Mouse (Mus musculus) limb, embryonic 11.5 days (tissue): ENCODE measurements around the gene Fat4. TPM values are rescaled to one million over a fixed set of nuclear protein-coding genes. Genes with fewer than 3 reads are reported as not detected.

ENCODE experiments used
- ATAC-seq: fragments of 200-750 bp; cut with Nextera tagmentation; 2 replicates; pipeline ENCODE4 v1.8.0; 2017; ENCODE audit warnings: low read depth; ENCODE audit not compliant: insufficient number of reproducible peaks, low FRiP score, low TSS enrichment
- DNase-seq: peaks from one replicate; pipeline ENCODE4 v3.0.0-alpha.2; 2015; ENCODE audit warnings: low spot score
- H3K27ac ChIP-seq: fragments of 300-500 bp; sonication (generic); replicated peaks from 2 replicates; pipeline ENCODE4 v1.5.1; 2014; ENCODE audit warnings: low read depth, mild to moderate bottlenecking, low read length
- H3K27me3 ChIP-seq: fragments of 300-500 bp; sonication (generic); 2 replicates; pipeline ENCODE4 v1.6.1; 2014; ENCODE audit warnings: mild to moderate bottlenecking, low read length, mixed read lengths; ENCODE audit not compliant: control insufficient read depth, insufficient read depth
- H3K36me3 ChIP-seq: fragments of 300-500 bp; sonication (generic); 2 replicates; pipeline ENCODE4 v1.6.1; 2014; ENCODE audit warnings: mild to moderate bottlenecking, low read length, moderate library complexity, mixed read lengths; ENCODE audit not compliant: control insufficient read depth, insufficient read depth
- H3K4me1 ChIP-seq: fragments of 300-500 bp; sonication (generic); 2 replicates; pipeline ENCODE4 v1.6.1; 2014; ENCODE audit warnings: low read length, mixed read lengths; ENCODE audit not compliant: control insufficient read depth, insufficient read depth
- H3K4me2 ChIP-seq: fragments of 300-500 bp; sonication (generic); 2 replicates; pipeline ENCODE4 v1.6.1; 2014; ENCODE audit warnings: low read depth, mild to moderate bottlenecking, moderate library complexity; ENCODE audit not compliant: severe bottlenecking
- H3K4me3 ChIP-seq: fragments of 300-500 bp; sonication (generic); 2 replicates; pipeline ENCODE4 v1.5.1; 2014; ENCODE audit warnings: low read depth, low read length
- H3K9ac ChIP-seq: fragments of 300-500 bp; sonication (generic); 2 replicates; pipeline ENCODE4 v1.6.1; 2014; ENCODE audit warnings: mild to moderate bottlenecking, low read length
- H3K9me3 ChIP-seq: fragments of 300-500 bp; sonication (generic); 2 replicates; pipeline ENCODE4 v1.6.1; 2016; ENCODE audit warnings: low read length; ENCODE audit not compliant: control insufficient read depth
- WGBS: fragments of 180-500 bp; shearing (Covaris S2); extraction: QIAGEN DNeasy Blood & Tissue Kit; methylation state at CpG from one replicate; pipeline ENCODE4 v1.1.7; 2014; 5-methylcytosine and 5-hydroxymethylcytosine counted together
- polyA plus RNA-seq: library from polyadenylated mRNA; unstranded; fragments of >200 nt; fragmentation: Nextera tagmentation; extraction: Ambion mirVana; gene quantifications from 2 replicates; pipeline ENCODE4 v1.2.1, GENCODE M21; 2014

Gene Fat4
- polyA plus RNA-seq, 1 experiment from 2014 or later = 10.7 TPM

DNA sequence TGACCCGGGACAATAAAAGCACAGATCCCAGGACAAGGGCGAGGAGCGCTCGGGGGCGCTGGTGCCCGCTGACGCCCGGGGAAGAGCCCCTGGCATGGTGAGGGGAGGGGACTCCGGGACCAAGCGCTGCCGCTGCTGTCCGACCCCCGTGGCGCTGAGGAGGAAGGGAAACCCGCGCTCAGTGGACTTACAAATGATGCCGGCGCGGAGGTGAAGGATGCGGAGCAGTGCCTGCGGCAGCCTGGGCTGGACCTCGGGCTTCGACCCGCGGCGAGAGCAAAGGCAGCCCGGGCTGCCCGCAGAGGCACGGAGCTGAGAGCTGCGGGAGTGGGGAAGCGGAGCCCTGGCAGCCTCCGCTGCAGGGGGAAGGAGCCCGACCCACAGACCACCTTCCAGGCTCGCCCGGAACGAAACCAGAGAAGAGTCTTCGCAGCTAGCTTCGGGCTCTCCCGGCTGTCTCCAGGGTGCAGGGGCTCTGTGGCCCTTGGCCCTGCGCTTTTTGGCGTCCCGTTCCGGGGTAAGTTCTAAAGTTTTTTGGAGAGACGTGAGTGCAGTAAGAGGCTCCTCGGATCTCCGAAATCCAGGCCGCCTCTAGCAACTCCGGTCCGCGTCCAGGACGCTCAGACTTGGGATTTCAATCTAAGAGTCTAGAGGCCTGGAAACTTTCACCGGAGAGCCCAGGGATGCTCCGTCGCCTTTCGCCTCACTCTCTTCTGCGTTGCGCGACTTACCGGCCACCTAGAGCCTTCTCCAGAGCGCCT, 499 bp upstream of the Fat4 start:
- under 1% methylated on average over 59 of the region's 60 CpGs for WGBS
- peak overlapping the region; percentile 95 for H3K4me2 ChIP-seq
- H3K27ac ChIP-seq = peak overlapping the region; percentile 94
- peaks cover 14% of the 10 kb centered on the region; the same call in 1 of the 2 replicates for H3K36me3 ChIP-seq
- H3K27me3 ChIP-seq = no peaks in the 10 kb centered on the region
- DNase-seq (peak; percentile 73), ATAC-seq (peak; percentile 27; the same call in 1 of the 2 replicates)
- H3K9me3 ChIP-seq = no peaks in the 10 kb centered on the region
- peak overlapping the region; percentile 86 for H3K4me3 ChIP-seq
- H3K9ac ChIP-seq = peak overlapping the region; percentile 90
- peaks cover 9% of the 10 kb centered on the region; the same call in 1 of the 2 replicates for H3K4me1 ChIP-seq

DNA sequence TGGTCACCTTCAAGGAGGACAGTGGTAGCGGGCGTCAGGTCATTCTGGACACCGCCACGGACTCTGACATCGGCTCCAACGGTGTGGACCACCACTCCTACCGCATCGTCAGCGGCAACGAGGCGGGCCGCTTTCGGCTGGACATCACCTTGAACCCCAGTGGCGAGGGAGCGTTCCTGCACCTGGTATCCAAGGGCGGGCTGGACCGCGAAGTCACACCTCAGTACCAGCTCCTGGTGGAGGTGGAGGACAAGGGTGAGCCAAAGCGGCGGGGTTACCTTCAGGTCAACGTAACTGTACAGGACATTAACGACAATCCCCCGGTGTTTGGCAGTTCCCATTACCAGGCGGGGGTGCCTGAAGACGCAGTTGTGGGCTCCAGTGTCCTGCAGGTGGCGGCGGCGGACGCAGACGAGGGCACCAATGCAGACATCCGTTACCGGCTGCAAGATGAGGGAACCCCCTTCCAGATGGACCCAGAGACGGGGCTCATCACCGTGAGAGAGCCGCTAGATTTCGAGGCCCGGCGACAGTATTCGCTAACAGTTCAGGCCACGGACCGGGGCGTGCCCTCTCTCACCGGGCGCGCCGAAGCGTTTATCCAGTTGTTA, 746 bp downstream of the Fat4 start:
- WGBS = 1% methylated on average over 47 of the region's 47 CpGs
- H3K9me3 ChIP-seq = no peaks in the 10 kb centered on the region
- no peaks in the 10 kb centered on the region for H3K27me3 ChIP-seq
- peaks cover 9% of the 10 kb centered on the region; the same call in 1 of the 2 replicates for H3K4me1 ChIP-seq
- no peak overlapping the region for H3K27ac ChIP-seq
- peak overlapping the region; percentile 95 for H3K4me2 ChIP-seq
- DNase-seq = peak; percentile 76
- ATAC-seq = no peak
- H3K9ac ChIP-seq = peak overlapping the region; percentile 90
- peaks cover 14% of the 10 kb centered on the region; the same call in 1 of the 2 replicates for H3K36me3 ChIP-seq
- H3K4me3 ChIP-seq = peak overlapping the region; percentile 86

DNA sequence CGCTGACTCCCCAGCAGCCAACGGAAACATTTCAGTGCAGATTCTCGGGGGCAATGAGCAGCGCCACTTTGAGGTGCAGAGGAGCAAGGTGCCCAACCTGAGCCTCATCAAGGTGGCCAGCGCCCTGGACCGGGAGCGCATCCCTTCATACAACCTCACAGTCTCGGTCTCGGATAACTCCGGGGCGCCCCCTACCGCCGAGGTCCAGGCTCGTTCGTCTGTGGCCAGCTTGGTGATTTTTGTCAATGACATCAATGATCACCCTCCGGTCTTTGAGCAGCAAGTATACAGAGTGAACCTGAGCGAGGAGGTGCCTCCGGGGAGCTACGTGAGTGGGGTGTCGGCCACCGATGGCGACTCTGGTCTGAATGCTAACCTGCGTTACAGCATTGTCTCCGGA, 1.4 kb downstream of the Fat4 start:
- Histone ChIP-seq H3K4me3 (peak overlapping the region; percentile 86), H3K9me3 (no peaks in the 10 kb centered on the region), H3K27me3 (no peaks in the 10 kb centered on the region), H3K36me3 (peaks cover 14% of the 10 kb centered on the region; the same call in 1 of the 2 replicates), H3K4me2 (peak overlapping the region; percentile 95), H3K9ac (peak overlapping the region; percentile 27), H3K27ac (no peak overlapping the region), H3K4me1 (peaks cover 9% of the 10 kb centered on the region; the same call in 1 of the 2 replicates)
- WGBS = 17% methylated on average over 24 of the region's 24 CpGs
- DNase-seq (peak; percentile 82), ATAC-seq (no peak)

DNA sequence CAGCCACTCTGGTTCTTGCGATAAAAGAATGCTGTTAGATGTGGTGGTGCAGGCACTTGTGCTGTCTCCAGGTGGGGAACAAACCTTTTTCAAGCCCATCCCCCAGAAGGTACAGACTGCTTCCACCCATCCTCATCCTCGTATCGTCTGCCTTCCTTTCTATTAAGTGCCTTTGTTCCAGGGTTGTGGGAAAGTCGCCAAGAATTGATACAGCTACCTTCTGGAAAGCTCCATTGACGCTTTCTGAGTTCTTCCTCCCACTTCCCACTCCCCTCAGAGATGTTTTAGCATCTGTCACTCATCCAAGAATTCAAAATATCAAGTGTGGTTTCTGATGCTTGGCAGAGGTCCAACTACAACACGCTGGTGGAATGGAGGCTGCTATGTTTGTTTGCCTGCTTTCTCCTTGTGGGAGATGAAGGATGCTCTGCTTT, 6.1 kb downstream of the Fat4 start:
- 68% methylated on average over 6 of the region's 6 CpGs for WGBS
- peaks cover 14% of the 10 kb centered on the region; the same call in 1 of the 2 replicates for H3K36me3 ChIP-seq
- H3K27ac ChIP-seq = no peak overlapping the region
- DNase-seq (peak; percentile 19), ATAC-seq (no peak)
- H3K4me3 ChIP-seq = peak overlapping the region; percentile 15
- 0 out of 2 replicates have a peak overlapping the region, but pooled peaks have one; percentile 28 for H3K9ac ChIP-seq
- H3K27me3 ChIP-seq = no peaks in the 10 kb centered on the region
- H3K4me1 ChIP-seq = peaks cover 9% of the 10 kb centered on the region; the same call in 1 of the 2 replicates
- peak overlapping the region; percentile 47 for H3K4me2 ChIP-seq
- H3K9me3 ChIP-seq = no peaks in the 10 kb centered on the region

DNA sequence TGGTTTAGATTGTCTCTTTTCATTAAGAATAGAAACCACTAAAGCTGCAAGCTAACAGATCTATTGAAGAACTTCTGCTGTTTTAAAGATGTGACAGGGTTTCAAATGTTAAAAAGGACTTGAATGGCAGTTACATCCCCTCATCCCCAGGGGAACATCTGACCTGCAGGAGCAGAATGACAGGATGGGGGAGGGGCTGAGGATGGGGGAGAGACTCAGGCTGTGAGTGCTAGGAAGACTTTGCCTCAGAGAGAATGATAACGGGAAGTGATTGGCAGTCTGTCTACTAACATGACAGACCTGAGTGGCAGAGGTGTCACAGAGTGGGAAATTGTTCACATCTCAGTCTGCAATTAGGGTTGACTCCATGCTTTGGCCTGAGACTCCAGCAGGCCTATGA, 14.1 kb downstream of the Fat4 start:
- Histone ChIP-seq H3K4me1 (no peaks in the 10 kb centered on the region), H3K27me3 (no peaks in the 10 kb centered on the region), H3K36me3 (no peaks in the 10 kb centered on the region), H3K4me2 (no peak overlapping the region), H3K27ac (no peak overlapping the region), H3K9ac (no peak overlapping the region), H3K4me3 (no peak overlapping the region), H3K9me3 (no peaks in the 10 kb centered on the region)
- WGBS = 46% methylated on average over 1 of the region's 1 CpGs
- no peak for ATAC-seq
- DNase-seq = no peak

DNA sequence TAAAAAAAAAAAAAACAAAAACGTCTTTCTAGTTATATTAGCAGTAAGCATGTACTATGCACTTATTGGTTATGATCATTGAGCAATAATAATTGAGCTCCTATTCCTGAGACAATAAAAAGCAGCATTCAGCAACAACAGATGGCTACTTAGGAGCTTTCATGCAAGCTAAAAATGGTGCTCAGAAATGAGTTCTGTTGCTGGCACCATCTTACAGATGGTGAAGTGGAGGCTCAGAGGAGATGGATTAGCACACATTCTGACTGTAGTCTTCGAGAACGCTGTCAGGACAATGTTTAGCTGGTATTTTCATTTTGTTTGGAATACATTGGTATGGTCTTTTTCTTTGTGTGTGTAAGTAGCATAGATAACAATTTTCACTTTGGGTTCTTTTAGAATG, 20.1 kb downstream of the Fat4 start:
- Histone ChIP-seq H3K9ac (no peak overlapping the region), H3K4me1 (peaks cover 3% of the 10 kb centered on the region; the same call in 1 of the 2 replicates), H3K27me3 (no peaks in the 10 kb centered on the region), H3K27ac (no peak overlapping the region), H3K9me3 (no peaks in the 10 kb centered on the region), H3K36me3 (no peaks in the 10 kb centered on the region), H3K4me3 (no peak overlapping the region), H3K4me2 (no peak overlapping the region)
- 81% methylated on average over 3 of the region's 3 CpGs for WGBS
- DNase-seq (no peak), ATAC-seq (no peak)

DNA sequence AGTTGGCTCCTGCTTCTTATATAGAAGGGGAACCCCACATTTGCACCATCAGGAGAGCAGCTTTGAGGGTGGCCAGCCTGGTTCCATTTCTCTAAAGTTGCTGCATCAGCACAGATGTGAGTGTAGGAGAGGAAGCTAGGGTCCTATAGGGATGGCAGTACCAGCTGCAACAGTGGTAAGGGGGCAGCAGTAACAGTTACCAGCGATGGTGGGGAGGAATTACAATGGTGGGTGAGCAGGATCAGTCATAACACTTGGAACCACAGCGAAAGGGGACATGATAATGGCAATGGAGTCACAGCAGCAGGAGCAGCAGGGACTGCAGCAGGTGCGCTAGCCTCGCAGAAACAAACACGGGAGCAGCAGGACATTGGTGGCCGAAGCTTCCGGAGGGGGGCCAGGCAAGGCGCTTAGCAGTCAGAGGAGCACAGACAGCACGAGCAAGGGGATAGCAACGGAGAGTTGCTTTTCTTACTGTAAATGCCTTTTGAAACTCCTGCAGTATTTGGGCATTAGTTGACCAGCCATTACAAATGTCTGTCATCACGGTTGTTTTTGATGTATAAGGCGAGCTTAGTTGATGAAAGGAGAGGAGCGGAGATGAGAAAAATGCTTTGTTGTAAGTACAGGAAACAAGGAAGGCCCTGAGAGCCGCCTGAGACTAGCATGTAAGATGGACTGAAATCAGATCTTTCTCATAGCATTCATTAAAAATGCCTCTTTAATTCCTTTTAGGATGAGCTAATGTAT, 21.1 kb downstream of the Fat4 start:
- no peak overlapping the region for H3K4me2 ChIP-seq
- ATAC-seq (no peak), DNase-seq (no peak)
- no peaks in the 10 kb centered on the region for H3K27me3 ChIP-seq
- H3K9me3 ChIP-seq = no peaks in the 10 kb centered on the region
- WGBS = 33% methylated on average over 14 of the region's 14 CpGs
- peaks cover 3% of the 10 kb centered on the region; the same call in 1 of the 2 replicates for H3K4me1 ChIP-seq
- H3K36me3 ChIP-seq = no peaks in the 10 kb centered on the region
- no peak overlapping the region for H3K27ac ChIP-seq
- H3K9ac ChIP-seq = no peak overlapping the region
- H3K4me3 ChIP-seq = no peak overlapping the region
